Mouse (Mus musculus): Measurements from ENCODE around the gene Gm21988.

DNA sequence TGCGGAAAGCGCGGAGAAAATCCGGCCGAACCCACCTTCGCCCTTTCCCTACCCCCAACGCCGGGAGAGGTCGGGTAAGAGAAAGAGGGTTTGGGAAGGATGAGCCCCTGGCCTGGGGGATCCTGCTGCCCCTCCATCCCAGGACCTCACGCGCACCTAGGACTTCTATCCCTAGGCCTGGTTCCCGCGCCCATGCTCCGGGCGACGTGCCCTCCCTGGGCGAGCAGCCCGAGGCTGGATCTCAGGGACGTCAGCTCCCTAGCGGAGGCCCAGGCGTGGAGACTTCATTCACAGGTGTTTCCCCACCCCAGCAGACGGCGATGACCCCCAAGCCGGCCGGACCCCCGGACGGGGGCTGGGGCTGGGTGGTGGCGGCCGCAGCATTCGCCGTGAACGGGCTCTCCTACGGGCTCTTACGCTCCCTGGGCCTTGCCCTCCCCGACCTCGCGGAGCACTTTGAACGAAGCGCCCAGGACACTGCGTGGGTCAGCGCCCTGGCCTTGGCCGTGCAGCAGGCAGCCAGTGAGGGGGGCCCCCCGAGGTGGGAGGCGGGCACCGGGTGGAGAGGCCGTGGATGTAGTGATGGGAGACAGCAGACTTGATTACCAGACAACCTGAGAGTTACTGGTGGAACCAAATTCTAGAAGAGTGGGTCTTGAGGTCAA, 25.3 kb downstream of the Gm21988 start:
- TF ChIP-seq CHD2 (IDR thresholded peaks at IDR 0.05; ENCODE audit: low read depth, low read length) (no peak), ZNF384 (IDR thresholded peaks at IDR 0.05; ENCODE audit: low read depth, low read length) (no peak)
